Mouse (Mus musculus) liver, embryonic 16.5 days (tissue): Measurements from ENCODE around the gene Syt12. TPM values are rescaled to one million over a fixed set of nuclear protein-coding genes. Genes with fewer than 3 reads are reported as not detected.
"Not testable (repeated sequence)": the region's sequence is repeated elsewhere in the genome, so short reads cannot be mapped to it uniquely, and the experiment has no call there.

ENCODE experiments used
- ATAC-seq: fragments of 200-750 bp; cut with Nextera tagmentation; 2 replicates; pipeline ENCODE4 v1.8.0; 2017; ENCODE audit warnings: low read depth, mild to moderate bottlenecking, moderate number of reproducible peaks, moderate library complexity
- H3K27ac ChIP-seq: fragments of 300-500 bp; sonication (generic); 2 replicates; pipeline ENCODE4 v1.5.1; 2014; ENCODE audit warnings: mild to moderate bottlenecking, low read length
- H3K27me3 ChIP-seq: fragments of 300-500 bp; sonication (generic); 2 replicates; pipeline ENCODE4 v1.6.1; 2014; ENCODE audit warnings: low read depth, low read length, mixed read lengths; ENCODE audit not compliant: control insufficient read depth, insufficient read depth
- H3K36me3 ChIP-seq: fragments of 300-500 bp; sonication (generic); 2 replicates; pipeline ENCODE4 v1.6.1; 2014; ENCODE audit warnings: mild to moderate bottlenecking; ENCODE audit not compliant: control insufficient read depth, insufficient read depth
- H3K4me1 ChIP-seq: fragments of 300-500 bp; sonication (generic); 2 replicates; pipeline ENCODE4 v1.6.1; 2014; ENCODE audit warnings: low read depth, low read length, mixed read lengths; ENCODE audit not compliant: control insufficient read depth
- H3K4me2 ChIP-seq: fragments of 300-500 bp; sonication (generic); 2 replicates; pipeline ENCODE4 v1.6.1; 2014; ENCODE audit warnings: low read depth, low read length, mixed read lengths
- H3K4me3 ChIP-seq: fragments of 300-500 bp; sonication (generic); 2 replicates; pipeline ENCODE4 v1.5.1; 2014; ENCODE audit warnings: low read depth, mild to moderate bottlenecking, low read length
- H3K9ac ChIP-seq: fragments of 300-500 bp; sonication (generic); 2 replicates; pipeline ENCODE4 v1.6.1; 2014; ENCODE audit warnings: low read depth, low read length
- H3K9me3 ChIP-seq: fragments of 300-500 bp; sonication (generic); replicated peaks from 2 replicates; pipeline ENCODE4 v1.6.1; 2016; ENCODE audit warnings: low read length; ENCODE audit not compliant: control insufficient read depth
- WGBS: fragments of 180-500 bp; shearing (Covaris S2); extraction: QIAGEN DNeasy Blood & Tissue Kit; methylation state at CpG from one replicate; pipeline ENCODE4 v1.1.7; 2014; ENCODE audit not compliant: insufficient replicate concordance; 5-methylcytosine and 5-hydroxymethylcytosine counted together
- polyA plus RNA-seq: library from polyadenylated mRNA; unstranded; fragments of >200 nt; fragmentation: Nextera tagmentation; extraction: Ambion mirVana; gene quantifications from 2 replicates; pipeline ENCODE4 v1.2.1, GENCODE M21; 2015

Syt12 gene
- polyA plus RNA-seq, 1 experiment from 2014 or later, result 0.32 TPM

- Histone ChIP-seq H3K4me3 (no peak overlapping the region), H3K9ac (no peak overlapping the region), H3K4me2 (no peak overlapping the region), H3K27ac (no peak overlapping the region), H3K9me3 (no peaks in the 10 kb centered on the region), H3K27me3 (no peaks in the 10 kb centered on the region), H3K36me3 (no peaks in the 10 kb centered on the region), H3K4me1 (no peaks in the 10 kb centered on the region)
- 71% methylated on average over 15 of the region's 15 CpGs for WGBS
- no peak for ATAC-seq
Observed at GRCm38 (mm10) chr19:4455071-4455800, 22.0 kb downstream of the Syt12 start.

GRCm38 (mm10) chr19:4454040-4454439 lies 23.2 kb downstream of the Syt12 start:
- H3K9ac ChIP-seq, H3K4me3 ChIP-seq, ATAC-seq, H3K36me3 ChIP-seq, H3K27ac ChIP-seq, H3K27me3 ChIP-seq, H3K4me1 ChIP-seq, H3K9me3 ChIP-seq, H3K4me2 ChIP-seq: not testable (repeated sequence)
- WGBS, result 17% methylated on average over 1 of the region's 1 CpGs

GRCm38 (mm10) chr19:4452525-4452924 lies 24.7 kb downstream of the Syt12 start:
- H3K9ac ChIP-seq, result no peak overlapping the region
- no peaks in the 10 kb centered on the region for H3K4me1 ChIP-seq
- no peak for ATAC-seq
- H3K27me3 ChIP-seq, result no peaks in the 10 kb centered on the region
- no peak overlapping the region for H3K27ac ChIP-seq
- WGBS, result 44% methylated on average over 4 of the region's 4 CpGs
- no peaks in the 10 kb centered on the region for H3K9me3 ChIP-seq
- H3K36me3 ChIP-seq, result no peaks in the 10 kb centered on the region
- H3K4me2 ChIP-seq, result no peak overlapping the region
- no peak overlapping the region for H3K4me3 ChIP-seq

- no peak for ATAC-seq
- Histone ChIP-seq H3K27ac (no peak overlapping the region), H3K4me3 (no peak overlapping the region), H3K4me1 (no peaks in the 10 kb centered on the region), H3K27me3 (no peaks in the 10 kb centered on the region), H3K36me3 (no peaks in the 10 kb centered on the region), H3K9me3 (no peaks in the 10 kb centered on the region), H3K9ac (no peak overlapping the region), H3K4me2 (no peak overlapping the region)
- WGBS, result 44% methylated on average over 5 of the region's 5 CpGs
Observed at GRCm38 (mm10) chr19:4451965-4452364, 25.3 kb downstream of the Syt12 start.

GRCm38 (mm10) chr19:4451098-4451497 lies 26.1 kb downstream of the Syt12 start:
- H3K4me1 ChIP-seq, result no peaks in the 10 kb centered on the region
- H3K27me3 ChIP-seq, result no peaks in the 10 kb centered on the region
- H3K9ac ChIP-seq, result no peak overlapping the region
- no peak overlapping the region for H3K4me2 ChIP-seq
- H3K9me3 ChIP-seq, result no peaks in the 10 kb centered on the region
- 54% methylated on average over 8 of the region's 8 CpGs for WGBS
- no peak overlapping the region for H3K27ac ChIP-seq
- no peaks in the 10 kb centered on the region for H3K36me3 ChIP-seq
- no peak for ATAC-seq
- no peak overlapping the region for H3K4me3 ChIP-seq

GRCm38 (mm10) chr19:4450666-4451065 lies 26.6 kb downstream of the Syt12 start:
- no peak overlapping the region for H3K4me2 ChIP-seq
- no peak for ATAC-seq

GRCm38 (mm10) chr19:4449230-4449629 lies 28.0 kb downstream of the Syt12 start:
- H3K27ac ChIP-seq, result no peak overlapping the region
- no peaks in the 10 kb centered on the region for H3K27me3 ChIP-seq
- no peak overlapping the region for H3K4me2 ChIP-seq
- no peak overlapping the region for H3K4me3 ChIP-seq
- ATAC-seq, result no peak
- H3K9ac ChIP-seq, result no peak overlapping the region
- no peaks in the 10 kb centered on the region for H3K4me1 ChIP-seq
- H3K9me3 ChIP-seq, result no peaks in the 10 kb centered on the region
- no peaks in the 10 kb centered on the region for H3K36me3 ChIP-seq
- 77% methylated on average over 9 of the region's 9 CpGs for WGBS

More at GRCm38 (mm10) chr19:4450666-4451065, 26.6 kb downstream of the Syt12 start:
- Histone ChIP-seq H3K27ac (no peak overlapping the region), H3K4me3 (no peak overlapping the region), H3K27me3 (no peaks in the 10 kb centered on the region), H3K4me1 (no peaks in the 10 kb centered on the region), H3K36me3 (no peaks in the 10 kb centered on the region), H3K9ac (no peak overlapping the region), H3K9me3 (no peaks in the 10 kb centered on the region)
- WGBS, result 42% methylated on average over 5 of the region's 5 CpGs

GRCm38 (mm10) chr19:4447445-4447844 lies 29.8 kb downstream of the Syt12 start:
- Histone ChIP-seq H3K27me3 (no peaks in the 10 kb centered on the region), H3K4me3 (no peak overlapping the region), H3K36me3 (no peaks in the 10 kb centered on the region), H3K9ac (no peak overlapping the region), H3K4me2 (no peak overlapping the region), H3K27ac (no peak overlapping the region), H3K4me1 (no peaks in the 10 kb centered on the region), H3K9me3 (no peaks in the 10 kb centered on the region)
- WGBS, result 76% methylated on average over 9 of the region's 9 CpGs
- no peak for ATAC-seq

- 62% methylated on average over 8 of the region's 8 CpGs for WGBS
- Histone ChIP-seq H3K9ac (no peak overlapping the region), H3K4me2 (no peak overlapping the region), H3K4me1 (no peaks in the 10 kb centered on the region), H3K36me3 (no peaks in the 10 kb centered on the region), H3K27me3 (no peaks in the 10 kb centered on the region), H3K4me3 (no peak overlapping the region), H3K9me3 (no peaks in the 10 kb centered on the region), H3K27ac (no peak overlapping the region)
- ATAC-seq, result no peak
Observed at GRCm38 (mm10) chr19:4446661-4447420, 30.4 kb downstream of the Syt12 start.
